Mouse (Mus musculus): ENCODE measurements at regions not wholly inside any gene's neighbourhood (a gene's known extent, or its start where the extent isn't known, plus 50 kb on each side); places are given as distances from the start of the nearest gene placed in this dataset.

GRCm38 (mm10) chr13:81852309-81852978 is 69.6 kb downstream of the Cetn3 start:
- Histone ChIP-seq H3K27ac (peak overlapping the region; percentile 89), H3K4me3 (no peak overlapping the region), H3K27me3 (replicated peaks) (no peaks in the 10 kb centered on the region), H3K4me2 (peak overlapping the region; percentile 45), H3K4me1 (peaks cover 8% of the 10 kb centered on the region), H3K9ac (no peak overlapping the region), H3K36me3 (no peaks in the 10 kb centered on the region), H3K9me3 (replicated peaks) (no peaks in the 10 kb centered on the region)
- WGBS (ENCODE audit: insufficient replicate concordance), result 15% methylated on average over 2 of the region's 2 CpGs
- peak; percentile 99 for ATAC-seq

- no peak overlapping the region for H3K9ac ChIP-seq
- no peaks in the 10 kb centered on the region for H3K27me3 ChIP-seq (replicated peaks)
- H3K4me1 ChIP-seq, result peaks cover 8% of the 10 kb centered on the region
- ATAC-seq, result no peak
- no peaks in the 10 kb centered on the region for H3K36me3 ChIP-seq
- 39% methylated on average over 4 of the region's 4 CpGs for WGBS (ENCODE audit: insufficient replicate concordance)
- H3K4me3 ChIP-seq, result no peak overlapping the region
- H3K27ac ChIP-seq, result no peak overlapping the region
- H3K9me3 ChIP-seq (replicated peaks), result no peaks in the 10 kb centered on the region
- no peak overlapping the region for H3K4me2 ChIP-seq
These were observed 73.2 kb downstream of the Cetn3 start for GRCm38 (mm10) chr13:81856072-81856471.

- Histone ChIP-seq H3K4me3 (no peak overlapping the region), H3K36me3 (no peaks in the 10 kb centered on the region), H3K4me2 (no peak overlapping the region), H3K4me1 (no peaks in the 10 kb centered on the region), H3K9ac (no peak overlapping the region), H3K27ac (no peak overlapping the region), H3K27me3 (replicated peaks) (no peaks in the 10 kb centered on the region), H3K9me3 (replicated peaks) (no peaks in the 10 kb centered on the region)
- WGBS (ENCODE audit: insufficient replicate concordance), result 69% methylated on average over 4 of the region's 4 CpGs
- ATAC-seq, result no peak
These were observed 77.8 kb downstream of the Cetn3 start for GRCm38 (mm10) chr13:81860683-81861082.

GRCm38 (mm10) chr13:81861886-81862600 is 79.2 kb downstream of the Cetn3 start:
- Histone ChIP-seq H3K36me3 (no peaks in the 10 kb centered on the region), H3K27ac (no peak overlapping the region), H3K9ac (no peak overlapping the region), H3K9me3 (replicated peaks) (no peaks in the 10 kb centered on the region), H3K27me3 (replicated peaks) (no peaks in the 10 kb centered on the region), H3K4me3 (no peak overlapping the region), H3K4me2 (no peak overlapping the region), H3K4me1 (no peaks in the 10 kb centered on the region)
- ATAC-seq, result no peak
- 60% methylated on average over 5 of the region's 5 CpGs for WGBS (ENCODE audit: insufficient replicate concordance)

- Histone ChIP-seq H3K4me2 (no peak overlapping the region), H3K27me3 (replicated peaks) (no peaks in the 10 kb centered on the region), H3K27ac (no peak overlapping the region), H3K9me3 (replicated peaks) (no peaks in the 10 kb centered on the region), H3K9ac (no peak overlapping the region), H3K4me1 (no peaks in the 10 kb centered on the region), H3K36me3 (no peaks in the 10 kb centered on the region), H3K4me3 (no peak overlapping the region)
- no peak for ATAC-seq
- 71% methylated on average over 9 of the region's 9 CpGs for WGBS (ENCODE audit: insufficient replicate concordance)
These were observed 88.3 kb downstream of the Cetn3 start for GRCm38 (mm10) chr13:81871226-81871625.

- H3K4me2 ChIP-seq, result no peak overlapping the region
- H3K9me3 ChIP-seq (replicated peaks), result no peaks in the 10 kb centered on the region
- no peaks in the 10 kb centered on the region for H3K27me3 ChIP-seq (replicated peaks)
- H3K9ac ChIP-seq, result no peak overlapping the region
- H3K27ac ChIP-seq, result no peak overlapping the region
- no peaks in the 10 kb centered on the region for H3K36me3 ChIP-seq
- ATAC-seq, result no peak
- 64% methylated on average over 6 of the region's 6 CpGs for WGBS (ENCODE audit: insufficient replicate concordance)
- no peaks in the 10 kb centered on the region for H3K4me1 ChIP-seq
- H3K4me3 ChIP-seq, result no peak overlapping the region
These were observed 103.0 kb downstream of the Cetn3 start for GRCm38 (mm10) chr13:81885879-81886278.

GRCm38 (mm10) chr13:81930266-81930665 is 147.4 kb downstream of the Cetn3 start:
- Histone ChIP-seq H3K4me1 (no peaks in the 10 kb centered on the region), H3K4me2 (no peak overlapping the region), H3K4me3 (no peak overlapping the region), H3K9me3 (replicated peaks) (no peaks in the 10 kb centered on the region), H3K27ac (no peak overlapping the region), H3K27me3 (replicated peaks) (no peaks in the 10 kb centered on the region), H3K36me3 (no peaks in the 10 kb centered on the region), H3K9ac (no peak overlapping the region)
- ATAC-seq, result no peak
- 55% methylated on average over 4 of the region's 4 CpGs for WGBS (ENCODE audit: insufficient replicate concordance)

- H3K4me2 ChIP-seq, result no peak overlapping the region
- no peaks in the 10 kb centered on the region for H3K4me1 ChIP-seq
- no peaks in the 10 kb centered on the region for H3K9me3 ChIP-seq (replicated peaks)
- no peaks in the 10 kb centered on the region for H3K27me3 ChIP-seq (replicated peaks)
- WGBS (ENCODE audit: insufficient replicate concordance), result 57% methylated on average over 2 of the region's 2 CpGs
- H3K4me3 ChIP-seq, result no peak overlapping the region
- H3K36me3 ChIP-seq, result no peaks in the 10 kb centered on the region
- no peak overlapping the region for H3K27ac ChIP-seq
- ATAC-seq, result no peak
- H3K9ac ChIP-seq, result no peak overlapping the region
These were observed 148.3 kb downstream of the Cetn3 start for GRCm38 (mm10) chr13:81931199-81931598.

GRCm38 (mm10) chr13:81937061-81937460 is 154.2 kb downstream of the Cetn3 start:
- Histone ChIP-seq H3K4me1 (no peaks in the 10 kb centered on the region), H3K27me3 (replicated peaks) (no peaks in the 10 kb centered on the region), H3K27ac (no peak overlapping the region), H3K9ac (no peak overlapping the region), H3K4me2 (no peak overlapping the region), H3K4me3 (no peak overlapping the region), H3K36me3 (no peaks in the 10 kb centered on the region), H3K9me3 (replicated peaks) (no peaks in the 10 kb centered on the region)
- 61% methylated on average over 3 of the region's 3 CpGs for WGBS (ENCODE audit: insufficient replicate concordance)
- no peak for ATAC-seq

- Histone ChIP-seq H3K9me3 (replicated peaks) (no peaks in the 10 kb centered on the region), H3K27ac (no peak overlapping the region), H3K4me2 (peak overlapping the region; percentile 36), H3K4me3 (no peak overlapping the region), H3K4me1 (no peaks in the 10 kb centered on the region), H3K9ac (no peak overlapping the region), H3K36me3 (no peaks in the 10 kb centered on the region), H3K27me3 (replicated peaks) (no peaks in the 10 kb centered on the region)
- no peak for ATAC-seq
- 16% methylated on average over 9 of the region's 9 CpGs for WGBS (ENCODE audit: insufficient replicate concordance)
These were observed 161.2 kb downstream of the Cetn3 start for GRCm38 (mm10) chr13:81944047-81944446.

- H3K27me3 ChIP-seq (replicated peaks), result no peaks in the 10 kb centered on the region
- H3K4me1 ChIP-seq, result no peaks in the 10 kb centered on the region
- ATAC-seq, result no peak
- no peak overlapping the region for H3K27ac ChIP-seq
- no peaks in the 10 kb centered on the region for H3K9me3 ChIP-seq (replicated peaks)
- peak overlapping the region; percentile 36 for H3K4me2 ChIP-seq
- no peak overlapping the region for H3K9ac ChIP-seq
- 63% methylated on average over 6 of the region's 6 CpGs for WGBS (ENCODE audit: insufficient replicate concordance)
- H3K36me3 ChIP-seq, result no peaks in the 10 kb centered on the region
- no peak overlapping the region for H3K4me3 ChIP-seq
These were observed 161.6 kb downstream of the Cetn3 start for GRCm38 (mm10) chr13:81944469-81944868.

GRCm38 (mm10) chr13:81945741-81946140 is 162.9 kb downstream of the Cetn3 start:
- Histone ChIP-seq H3K36me3 (no peaks in the 10 kb centered on the region), H3K27ac (no peak overlapping the region), H3K4me3 (no peak overlapping the region), H3K27me3 (replicated peaks) (no peaks in the 10 kb centered on the region), H3K9ac (no peak overlapping the region), H3K9me3 (replicated peaks) (no peaks in the 10 kb centered on the region), H3K4me1 (no peaks in the 10 kb centered on the region), H3K4me2 (no peak overlapping the region)
- no peak for ATAC-seq
- WGBS (ENCODE audit: insufficient replicate concordance), result 27% methylated on average over 9 of the region's 9 CpGs
